Mouse (Mus musculus) bone marrow macrophage, adult 2 months (primary cell): ENCODE data around the gene Bcl2a1a.
"Not testable (repeated sequence)": the region's sequence is repeated elsewhere in the genome, so short reads cannot be mapped to it uniquely, and the experiment has no call there.

Experiments
- CTCF ChIP-seq: IDR thresholded peaks from 2 replicates; pipeline ENCODE4 v1.5.1; 2012; ENCODE audit warnings: low read depth, mild to moderate bottlenecking, low read length, moderate library complexity
- POLR2A ChIP-seq: IDR thresholded peaks from 2 replicates; pipeline ENCODE4 v1.6.1; 2012; ENCODE audit warnings: mild to moderate bottlenecking, low read depth, low read length, borderline replicate concordance

DNA sequence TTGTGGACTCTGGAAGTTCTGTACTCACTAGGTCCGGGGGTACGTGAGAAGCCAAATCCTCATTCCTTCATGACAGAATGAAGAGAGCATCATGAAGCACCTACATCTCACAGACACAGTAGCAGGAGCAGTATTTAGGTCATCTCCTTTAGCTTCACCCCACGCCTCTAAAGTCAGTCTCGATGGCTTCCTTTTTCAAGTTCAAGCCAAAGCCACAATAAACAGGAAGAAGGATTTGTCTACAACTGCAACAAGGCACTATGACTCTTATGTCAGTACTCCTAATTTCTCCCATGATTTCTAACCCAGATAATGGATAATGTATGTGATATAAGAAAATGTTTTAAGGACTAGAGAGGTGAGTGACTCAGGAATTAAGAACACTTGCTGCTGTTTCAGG, 665 bp upstream of the Bcl2a1a start:
- TF ChIP-seq CTCF, POLR2A: not testable (repeated sequence)
